Mouse (Mus musculus) c-Kit-negative CD71-positive TER-119-positive erythroid progenitor cells, embryonic 14.5 days (primary cell): ENCODE data around the gene Zfp988.
"Not testable (repeated sequence)": the region's sequence is repeated elsewhere in the genome, so short reads cannot be mapped to it uniquely, and the experiment has no call there.

Experiments used
- DNase-seq: peaks from one replicate; pipeline ENCODE4 v3.0.0-alpha.2; 2013; ENCODE audit warnings: low read depth, low spot score

The Zfp988 gene

DNA sequence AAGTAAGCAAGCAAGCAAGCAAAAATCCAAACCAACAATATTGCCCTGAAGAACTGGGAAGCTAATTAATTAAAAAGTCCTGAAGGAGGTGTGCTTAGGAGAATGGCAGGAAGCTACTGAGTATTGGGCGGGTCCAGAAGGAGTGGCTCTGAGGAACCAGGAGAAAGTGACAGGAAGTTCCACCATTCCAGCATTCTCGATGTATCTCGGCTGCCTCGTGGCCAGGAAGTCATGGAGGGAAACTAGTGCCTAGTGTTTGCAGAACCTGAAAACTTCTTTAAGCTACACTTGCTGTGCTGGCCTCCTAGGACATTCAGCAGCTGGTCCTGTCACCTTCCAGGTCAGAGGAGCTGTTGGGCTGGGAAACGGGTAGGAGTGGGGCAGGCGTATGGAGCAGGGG lies at the start of gene Zfp988:
Gene Zfp988, plus strand, starts transcription at position 239 of the 400 bp plus-strand sequence.
- DNase-seq: not testable (repeated sequence)

- DNase-seq: not testable (repeated sequence)
Measured at GRCm38 (mm10) chr4:147262708-147263107, 42.8 kb upstream of the Zfp988 start.

DNA sequence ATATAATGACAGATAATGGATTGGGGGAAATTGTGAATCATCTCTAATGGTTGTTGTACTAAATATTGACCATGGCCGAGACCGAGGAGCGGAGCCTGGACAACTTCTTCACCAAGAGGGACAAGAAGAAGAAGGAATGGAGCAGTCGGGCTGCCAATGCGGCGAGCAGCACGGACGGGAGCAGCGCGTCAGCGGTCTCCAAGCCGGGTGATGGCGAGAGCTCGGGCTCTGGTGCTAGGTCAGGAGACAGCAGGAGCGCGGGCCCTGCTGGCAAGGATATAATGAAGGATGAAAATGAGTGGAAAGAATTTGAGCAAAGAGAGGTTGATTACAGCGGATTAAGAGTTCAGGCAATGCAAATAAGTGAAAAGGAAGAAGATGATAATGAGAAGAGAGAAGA lies 38.2 kb upstream of the Zfp988 start:
- not testable (repeated sequence) for DNase-seq

DNA sequence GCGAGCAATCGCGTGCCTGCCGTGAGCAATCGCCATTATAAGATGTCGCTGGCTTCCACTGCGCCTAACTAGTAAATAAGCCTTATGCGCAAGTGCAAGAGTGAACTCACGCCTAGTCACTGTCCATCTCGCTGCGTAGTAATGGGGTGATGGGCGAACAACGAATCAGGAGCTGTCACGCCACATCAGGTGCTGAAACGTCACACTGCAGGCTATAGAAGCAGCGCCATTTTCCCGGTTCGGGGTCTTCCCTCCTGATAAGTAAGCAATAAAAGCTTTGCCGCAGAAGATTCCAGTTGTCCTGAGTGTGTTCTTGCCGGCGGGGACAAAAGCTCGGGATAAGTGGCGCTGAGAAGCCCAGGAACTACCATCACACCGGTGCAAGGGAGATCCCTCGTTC lies 36.7 kb upstream of the Zfp988 start:
- DNase-seq: not testable (repeated sequence)

DNA sequence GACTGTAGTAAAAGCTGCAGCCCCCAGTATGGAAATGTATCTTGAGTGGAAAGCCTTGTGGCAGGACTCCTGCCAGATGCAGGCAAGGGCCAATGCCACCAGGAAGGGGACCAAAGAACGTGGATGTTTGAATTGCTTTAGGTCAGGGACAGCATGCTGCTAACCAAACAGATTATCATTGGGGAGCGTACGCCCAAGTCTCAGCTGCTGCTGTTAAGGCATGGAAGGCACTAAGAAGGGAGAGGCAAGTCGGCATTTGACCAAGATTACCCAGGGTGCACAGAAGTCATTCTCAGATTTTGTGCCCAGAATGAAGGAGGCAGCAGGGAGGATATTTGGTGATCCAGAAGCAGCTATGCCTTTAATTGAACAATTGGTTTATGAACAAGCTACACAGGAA lies 35.4 kb upstream of the Zfp988 start:
- DNase-seq: not testable (repeated sequence)

DNA sequence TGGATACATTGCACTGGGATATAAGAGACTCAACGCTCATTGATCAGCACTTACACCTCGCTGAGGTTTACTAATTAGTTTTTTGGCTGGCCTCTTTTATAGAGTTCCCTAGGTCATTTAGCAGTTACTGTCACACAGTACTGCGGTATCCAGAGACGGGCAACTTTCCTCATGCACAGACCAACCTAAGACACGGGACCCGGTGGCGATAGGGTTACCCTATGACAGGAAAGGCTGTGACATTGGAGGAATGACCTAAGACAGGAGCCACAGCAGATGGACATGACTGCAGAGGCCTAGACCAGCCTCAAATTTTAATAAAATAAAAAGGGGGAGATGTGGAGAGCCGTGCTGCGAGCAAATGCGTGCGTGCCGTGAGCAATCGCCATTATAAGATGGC lies 33.9 kb upstream of the Zfp988 start:
- not testable (repeated sequence) for DNase-seq

- not testable (repeated sequence) for DNase-seq
Measured at GRCm38 (mm10) chr4:147275021-147275772, 30.3 kb upstream of the Zfp988 start.

DNA sequence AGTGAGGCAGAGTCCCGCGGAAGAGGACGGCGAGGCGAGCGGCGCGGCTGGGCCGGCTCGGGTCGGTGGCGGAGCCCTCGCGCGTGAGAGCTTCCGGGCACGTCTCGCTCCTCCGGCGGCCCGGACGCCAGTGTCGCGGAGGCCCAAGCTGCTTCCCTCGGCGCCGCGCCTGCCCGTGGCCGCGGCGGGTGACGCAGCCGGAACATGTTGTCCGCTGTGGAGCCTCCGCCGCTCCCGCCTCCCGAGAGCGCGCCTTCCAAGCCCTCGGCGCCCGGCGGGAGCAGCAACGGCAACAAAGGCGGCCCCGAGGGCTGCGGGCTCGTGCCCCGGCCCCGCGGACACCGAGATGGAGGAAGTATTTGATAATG lies 29.7 kb upstream of the Zfp988 start:
- not testable (repeated sequence) for DNase-seq

GRCm38 (mm10) chr4:147280406-147280805 lies 25.1 kb upstream of the Zfp988 start:
- not testable (repeated sequence) for DNase-seq

DNA sequence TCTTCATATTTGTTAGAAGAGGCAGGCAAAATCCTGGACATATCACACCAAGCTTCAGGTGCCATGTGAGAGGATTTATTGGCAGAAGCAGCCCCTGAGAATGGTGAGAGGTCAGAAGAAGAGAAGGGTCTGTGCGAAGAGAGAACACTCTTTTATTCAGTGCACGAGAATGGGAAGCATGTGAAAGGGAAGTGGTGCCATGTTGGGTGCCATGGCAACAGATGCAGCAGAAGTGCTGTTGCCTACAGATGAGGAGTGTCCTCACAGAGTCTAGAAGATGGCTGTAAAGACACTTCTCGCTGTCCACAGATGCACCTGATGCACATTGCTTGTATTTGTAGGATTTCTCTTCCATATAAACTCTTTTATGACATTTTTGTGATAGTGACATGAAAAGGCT lies 6.9 kb upstream of the Zfp988 start:
- DNase-seq: not testable (repeated sequence)

- DNase-seq: not testable (repeated sequence)
Measured at GRCm38 (mm10) chr4:147302375-147302774, 3.1 kb upstream of the Zfp988 start.

GRCm38 (mm10) chr4:147335036-147335690 lies 29.7 kb downstream of the Zfp988 start:
- DNase-seq: not testable (repeated sequence)

GRCm38 (mm10) chr4:147335691-147336367 lies 30.4 kb downstream of the Zfp988 start:
- not testable (repeated sequence) for DNase-seq

DNA sequence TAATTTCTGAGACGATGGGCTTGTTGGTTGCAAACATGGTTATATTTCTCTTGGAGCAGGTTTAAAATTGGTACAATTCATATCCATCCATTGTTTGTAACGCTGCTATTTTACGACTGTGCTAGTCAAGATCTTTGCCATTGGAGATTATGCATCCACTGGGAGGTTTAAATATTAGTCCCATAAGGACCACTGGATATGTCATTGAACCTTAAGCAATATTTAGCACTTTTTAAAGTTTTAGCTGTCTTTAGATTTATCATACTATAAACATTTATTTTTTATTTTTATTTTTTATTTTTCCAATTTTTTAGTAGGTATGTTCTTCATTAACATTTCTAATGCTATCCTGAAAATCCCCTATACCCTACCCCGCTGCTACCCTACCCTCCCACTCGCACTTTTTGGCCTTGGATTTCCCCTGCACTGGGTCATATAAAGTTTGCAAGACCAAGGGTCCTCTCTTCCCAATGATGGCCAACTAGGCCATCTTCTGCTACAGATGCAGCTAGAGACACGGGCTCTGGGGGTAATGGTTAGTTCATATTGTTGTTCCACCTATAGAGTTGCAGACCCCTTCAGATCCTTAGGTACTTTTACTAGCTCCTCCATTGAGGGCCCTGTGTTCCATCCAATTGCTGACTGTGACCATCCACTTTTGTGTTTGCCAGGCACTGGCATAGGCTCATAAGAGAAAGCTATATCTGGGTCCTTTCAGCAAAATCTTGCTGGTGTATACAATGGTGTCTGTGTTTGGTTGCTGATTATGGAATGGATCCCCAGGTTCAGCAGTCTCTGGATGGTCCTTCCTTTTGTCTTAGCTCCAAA lies 31.1 kb downstream of the Zfp988 start:
- DNase-seq: not testable (repeated sequence)

DNA sequence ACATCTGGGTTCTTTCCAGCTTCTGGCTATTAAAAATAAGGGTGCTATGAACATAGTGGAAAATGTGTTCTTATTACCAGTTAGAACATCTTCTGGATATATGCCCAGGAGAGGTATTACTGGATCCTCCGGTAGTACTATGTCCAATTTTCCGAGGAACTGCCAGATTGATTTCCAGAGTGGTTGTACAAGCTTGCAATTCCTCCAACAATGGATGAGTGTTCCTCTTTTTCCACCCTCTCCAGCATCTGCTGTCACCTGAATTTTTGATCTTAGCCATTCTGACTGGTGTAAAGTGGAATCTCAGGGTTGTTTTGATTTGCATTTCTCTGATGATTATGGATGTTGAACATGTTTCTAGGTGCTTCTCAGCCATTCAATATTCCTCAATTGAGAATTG lies 32.0 kb downstream of the Zfp988 start:
- DNase-seq: not testable (repeated sequence)

- DNase-seq: no peak
Measured at GRCm38 (mm10) chr4:147338032-147338610, 32.6 kb downstream of the Zfp988 start.

DNA sequence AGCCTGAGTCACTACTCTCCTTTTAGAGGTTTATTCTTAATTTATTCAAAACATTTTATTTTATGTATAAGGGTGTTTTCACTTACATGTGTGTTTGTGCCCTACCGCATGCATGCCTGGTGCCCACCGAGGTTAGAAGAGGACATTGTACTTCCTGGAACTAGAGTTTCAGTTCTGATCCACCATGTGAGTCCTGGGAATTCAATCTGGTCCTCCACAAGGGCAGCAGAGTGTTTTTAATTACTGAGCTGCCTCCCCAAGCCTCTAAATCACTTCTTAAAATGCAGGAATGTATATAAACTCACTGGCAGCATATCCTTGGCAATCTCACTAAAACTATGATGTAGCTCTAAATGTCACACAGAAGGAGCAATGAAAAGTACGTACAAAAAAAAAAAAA lies 33.2 kb downstream of the Zfp988 start:
- not testable (repeated sequence) for DNase-seq

DNA sequence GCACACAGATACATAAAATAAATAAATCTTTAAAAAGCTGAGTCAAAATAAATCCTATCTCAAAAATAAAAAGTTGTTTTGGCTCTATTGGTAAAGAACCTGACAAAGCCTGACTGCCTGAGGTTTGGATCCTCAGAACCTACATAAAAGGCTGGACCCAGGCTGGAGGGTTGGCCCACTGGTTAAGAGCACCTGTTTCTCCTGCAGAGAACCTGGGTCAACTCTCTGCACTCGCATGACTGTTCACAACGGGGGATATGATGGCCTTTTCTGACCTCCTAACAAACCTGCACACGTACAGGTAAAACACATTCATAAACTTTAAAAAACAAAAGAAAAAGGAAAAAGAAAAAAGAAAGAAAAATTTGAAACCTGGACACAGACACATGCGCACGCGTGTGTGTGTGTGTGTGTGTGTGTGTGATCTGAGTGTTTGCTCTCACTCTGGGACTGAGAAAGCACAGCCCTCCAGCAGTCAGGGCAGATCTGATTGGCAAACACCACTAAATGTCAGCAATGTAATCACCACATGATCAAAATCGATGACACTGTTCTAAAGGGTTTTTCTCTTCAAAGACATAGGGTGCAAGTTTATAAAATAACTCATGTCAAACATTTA lies 34.2 kb downstream of the Zfp988 start:
- DNase-seq: not testable (repeated sequence)

DNA sequence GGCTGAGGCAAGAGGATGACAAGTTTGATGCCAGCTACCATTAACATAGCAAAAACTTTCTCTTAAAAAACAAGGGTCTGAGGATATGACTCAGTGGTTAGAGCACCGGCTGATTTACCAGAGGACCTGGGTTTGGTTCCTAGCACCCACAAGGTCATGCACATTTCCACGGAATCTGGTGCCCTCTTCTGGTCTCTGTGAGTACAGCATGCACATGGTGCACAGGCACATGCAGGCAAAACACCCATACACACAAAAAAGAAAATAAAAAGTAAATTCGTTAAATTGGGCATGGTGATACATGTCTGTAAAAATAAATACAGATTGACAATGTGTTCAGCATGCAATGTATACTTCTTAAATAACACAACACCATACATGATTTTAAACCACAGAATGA lies 34.8 kb downstream of the Zfp988 start:
- DNase-seq: not testable (repeated sequence)

GRCm38 (mm10) chr4:147340876-147341275 lies 35.4 kb downstream of the Zfp988 start:
- DNase-seq: not testable (repeated sequence)
